Mouse (Mus musculus): ENCODE data around the gene Scamp2.

Scamp2 gene

DNA sequence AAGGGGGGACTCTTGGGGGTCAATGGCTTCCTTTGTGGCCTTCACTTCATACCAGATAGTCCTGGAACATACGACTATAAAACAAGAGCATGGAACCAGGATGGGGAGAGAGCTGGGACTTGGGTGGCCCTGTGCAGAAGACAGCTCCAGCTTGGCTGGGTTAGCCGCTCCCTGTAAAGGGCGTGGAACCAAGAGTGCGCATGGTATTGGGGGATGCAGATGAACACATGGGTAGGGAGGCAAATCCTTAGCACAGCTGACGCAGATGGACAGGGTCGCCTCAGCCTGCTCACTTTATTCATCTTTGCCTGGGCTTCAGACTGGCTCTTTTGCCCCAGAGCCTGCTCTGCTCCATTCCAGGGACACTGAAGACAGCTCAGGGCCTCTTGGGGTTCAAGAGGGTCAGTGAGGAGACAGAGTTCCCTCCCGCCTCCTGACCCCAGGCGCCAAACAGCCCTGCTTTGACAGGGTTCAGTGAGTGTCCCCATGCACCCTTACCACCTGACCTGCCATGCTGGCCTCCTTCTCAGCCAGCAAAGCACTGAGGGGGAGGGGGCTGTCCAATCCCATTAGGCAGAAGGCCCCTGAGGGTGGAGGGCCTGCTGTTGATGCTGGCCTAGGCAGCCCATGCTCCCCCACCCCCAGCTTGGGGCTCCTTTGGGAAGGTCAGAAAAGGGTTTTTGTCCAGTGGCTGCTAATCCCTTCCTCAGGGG, 38.3 kb downstream of the Scamp2 start:
- no peak for DNase-seq

DNA sequence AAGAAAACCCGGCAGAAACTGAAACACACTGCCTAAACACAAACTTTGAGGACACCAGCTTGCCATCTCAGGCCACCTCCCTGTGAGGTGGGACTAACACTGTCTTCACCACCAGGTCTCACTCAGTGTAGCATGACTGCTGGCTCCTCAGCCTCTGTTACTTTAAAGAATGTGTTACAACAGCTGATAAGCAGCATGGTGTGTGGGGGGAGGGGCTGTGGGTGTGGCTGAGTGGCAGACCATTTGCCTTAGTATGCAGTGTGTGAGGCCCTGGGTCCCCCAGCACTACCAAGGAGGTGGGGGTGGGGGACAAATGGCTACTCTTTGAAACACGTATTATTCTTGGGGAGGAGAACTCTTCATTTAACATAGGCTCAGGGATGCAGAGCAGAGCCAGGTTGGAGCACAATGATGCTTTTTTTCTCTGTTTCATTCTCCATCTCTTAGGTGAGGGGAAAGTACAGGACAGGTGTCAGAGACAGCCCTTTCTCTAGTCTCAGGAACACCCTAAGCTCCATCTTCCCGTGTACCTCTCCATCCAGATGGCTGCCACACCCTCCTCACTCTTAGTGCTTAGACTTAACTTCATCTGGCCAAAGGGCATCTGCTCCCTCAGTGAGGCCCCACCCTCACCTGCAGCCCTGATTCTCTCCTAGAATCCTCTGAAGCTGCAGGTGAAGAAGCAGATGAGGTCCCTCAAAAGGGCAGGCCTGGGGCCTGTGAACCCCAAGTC, 40.0 kb downstream of the Scamp2 start:
- DNase-seq = peak; percentile 32

GRCm38 (mm10) chr9:57601353-57601706, 40.6 kb downstream of the Scamp2 start:
- no peak for DNase-seq

DNA sequence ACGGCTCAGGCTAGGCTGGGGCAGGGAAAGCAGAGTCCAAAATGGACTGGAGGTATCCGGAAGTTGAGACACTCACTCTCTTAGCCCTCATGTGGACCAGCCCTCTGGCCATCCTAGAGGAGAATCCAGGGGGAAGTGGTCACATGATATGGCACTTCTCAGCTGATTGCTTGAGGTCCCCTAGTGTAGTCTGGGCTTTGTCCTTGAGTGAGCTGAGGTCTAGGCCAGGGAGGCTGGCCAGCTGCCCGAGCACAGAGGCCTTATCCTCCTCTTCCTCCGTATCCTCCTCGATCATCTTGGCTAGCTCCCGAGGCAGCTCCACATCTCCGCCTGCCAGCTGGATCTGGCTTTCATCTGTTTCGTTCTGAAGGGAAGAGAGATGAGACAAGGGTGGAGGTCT, 41.4 kb downstream of the Scamp2 start:
- no peak for DNase-seq

- no peak for DNase-seq
Measured at GRCm38 (mm10) chr9:57604875-57605274, 44.1 kb downstream of the Scamp2 start.

- DNase-seq = no peak
Measured at GRCm38 (mm10) chr9:57605503-57605902, 44.8 kb downstream of the Scamp2 start.

GRCm38 (mm10) chr9:57606139-57606851, 45.6 kb downstream of the Scamp2 start, which contains the start of gene Cplx3:
Gene Cplx3 (minus strand): TSS chr9:57606281.
- DNase-seq = peak; percentile 78

GRCm38 (mm10) chr9:57609803-57610202, 49.1 kb downstream of the Scamp2 start:
- DNase-seq = no peak

DNA sequence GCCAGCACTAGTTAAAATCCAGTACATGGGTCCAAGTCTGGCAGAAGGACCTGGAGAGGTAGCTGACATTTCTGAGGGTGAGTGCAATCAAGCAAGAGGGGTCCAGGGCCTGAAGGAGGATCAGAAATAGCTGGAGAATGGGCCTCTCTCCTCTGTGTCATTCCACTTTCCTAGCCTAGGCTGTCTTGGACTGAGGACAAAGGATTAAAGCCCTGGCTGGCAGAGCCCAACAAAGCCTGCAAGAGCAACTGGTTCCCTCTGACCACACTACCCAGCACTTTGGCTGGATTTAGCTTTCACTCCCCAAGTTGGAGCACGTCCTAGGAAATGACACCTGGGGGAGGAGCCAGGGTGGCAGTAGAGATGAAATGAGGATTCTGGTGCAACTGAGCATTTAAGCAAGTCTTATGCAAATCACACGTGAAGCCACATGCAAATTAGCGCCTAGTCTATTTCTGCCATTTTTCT, 49.6 kb downstream of the Scamp2 start:
- no peak for DNase-seq

GRCm38 (mm10) chr9:57612587-57612986, 51.8 kb downstream of the Scamp2 start:
- DNase-seq = no peak

DNA sequence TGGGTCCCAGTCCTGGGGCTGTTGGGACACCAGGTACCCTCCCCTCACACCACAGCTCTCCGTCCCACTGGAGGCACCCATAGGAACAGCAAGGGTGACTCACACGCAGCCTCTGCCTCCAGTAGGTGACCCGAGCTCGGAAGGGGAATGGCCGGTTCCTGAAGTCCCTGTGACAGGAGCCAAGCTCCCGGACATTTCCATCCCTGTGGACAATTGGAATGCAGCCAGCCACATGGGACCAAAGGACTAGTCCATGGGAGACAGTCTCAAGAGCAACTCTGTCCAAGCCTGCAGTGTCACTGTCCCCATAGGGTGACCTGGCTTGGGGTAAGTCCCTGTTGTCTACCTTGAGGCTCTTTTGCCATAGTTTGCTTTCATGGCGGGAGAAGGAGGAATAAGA, 53.2 kb downstream of the Scamp2 start:
- DNase-seq = no peak

DNA sequence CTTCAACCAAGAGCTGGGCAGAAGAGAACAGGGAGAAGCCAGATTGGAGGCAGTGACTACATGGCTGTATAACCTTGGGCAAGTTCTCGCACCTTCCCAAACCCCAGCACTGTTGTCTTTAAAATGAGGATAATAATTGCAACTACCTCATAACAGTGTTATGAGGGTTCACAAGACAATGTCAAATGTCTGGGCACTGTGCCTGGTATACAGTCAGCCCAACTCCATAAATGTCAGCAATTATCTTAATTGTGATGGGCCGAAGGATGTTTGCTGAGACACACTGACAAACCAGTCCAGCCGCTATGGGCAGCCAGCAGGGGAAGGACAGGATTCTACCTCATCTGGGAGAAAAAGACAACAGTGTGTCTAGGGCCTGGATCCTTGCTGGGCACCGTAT, 54.0 kb downstream of the Scamp2 start:
- no peak for DNase-seq

GRCm38 (mm10) chr9:57617556-57618169, 56.9 kb downstream of the Scamp2 start:
- peak; percentile 38 for DNase-seq

- DNase-seq = no peak
Measured at GRCm38 (mm10) chr9:57618854-57619253, 58.1 kb downstream of the Scamp2 start.

DNA sequence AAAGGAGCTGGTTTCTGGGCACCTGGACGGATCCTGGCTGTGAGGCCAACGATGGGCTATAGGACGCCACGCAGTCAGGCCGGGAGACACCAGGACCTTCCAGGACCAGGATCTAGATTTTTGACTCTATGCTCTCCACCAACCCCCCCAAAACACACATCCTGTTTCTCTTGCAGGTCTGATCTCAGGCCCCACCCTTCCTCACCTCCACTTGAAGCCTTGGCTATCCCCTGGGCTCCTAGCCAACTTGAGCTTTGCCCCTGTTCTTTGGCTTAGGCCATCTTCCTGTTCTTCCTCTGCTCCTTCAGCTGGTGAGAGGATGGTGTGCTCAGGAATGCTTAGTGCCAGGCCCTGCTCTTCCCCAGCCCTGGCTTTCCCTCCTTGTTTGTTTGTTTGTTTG, 59.9 kb downstream of the Scamp2 start, which contains the start of gene Lman1l:
Gene Lman1l, minus strand, starts transcription at position 101 of the 400 bp plus-strand sequence.
- DNase-seq = no peak

- DNase-seq = no peak
Measured at GRCm38 (mm10) chr9:57624295-57624694, 63.6 kb downstream of the Scamp2 start.

DNA sequence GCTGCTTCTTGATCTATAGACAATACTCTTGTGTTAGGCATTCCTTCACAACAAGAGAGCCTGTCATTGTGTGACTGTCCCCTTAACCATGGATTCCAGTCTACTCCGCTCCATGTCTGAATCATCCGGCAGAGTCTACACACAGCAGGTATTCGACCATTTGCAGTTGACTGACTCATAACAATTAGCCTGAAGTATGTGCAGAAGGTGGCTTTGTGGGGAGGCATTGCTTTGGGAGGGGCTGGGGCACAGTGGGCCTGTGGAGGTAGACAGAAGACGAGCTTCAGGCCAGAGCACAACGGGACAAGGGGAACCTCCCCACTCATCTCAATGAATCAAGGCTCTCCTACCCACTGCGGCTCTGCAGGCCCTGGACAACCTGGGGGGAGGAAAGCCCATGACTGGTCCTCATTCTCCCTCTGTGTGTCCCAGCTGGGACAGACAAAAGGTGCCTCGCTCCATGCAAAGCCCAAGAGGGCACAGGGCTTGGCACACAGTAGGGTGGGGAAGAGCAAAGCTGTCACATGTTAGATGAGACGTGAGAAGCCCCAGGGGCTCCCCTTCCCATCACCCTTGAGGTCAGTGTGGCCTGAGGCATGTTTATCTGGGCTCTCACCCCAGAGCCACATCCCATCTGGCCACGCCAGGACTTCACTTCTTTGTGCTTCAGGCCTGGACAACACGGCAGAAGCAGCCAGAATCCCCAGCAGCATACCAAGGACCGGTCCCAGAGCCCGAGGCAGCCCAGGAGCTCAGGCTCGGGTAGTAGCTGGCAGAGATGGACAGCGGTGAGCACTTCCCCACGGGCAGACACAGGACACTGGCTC, 65.1 kb downstream of the Scamp2 start:
- DNase-seq = no peak

DNA sequence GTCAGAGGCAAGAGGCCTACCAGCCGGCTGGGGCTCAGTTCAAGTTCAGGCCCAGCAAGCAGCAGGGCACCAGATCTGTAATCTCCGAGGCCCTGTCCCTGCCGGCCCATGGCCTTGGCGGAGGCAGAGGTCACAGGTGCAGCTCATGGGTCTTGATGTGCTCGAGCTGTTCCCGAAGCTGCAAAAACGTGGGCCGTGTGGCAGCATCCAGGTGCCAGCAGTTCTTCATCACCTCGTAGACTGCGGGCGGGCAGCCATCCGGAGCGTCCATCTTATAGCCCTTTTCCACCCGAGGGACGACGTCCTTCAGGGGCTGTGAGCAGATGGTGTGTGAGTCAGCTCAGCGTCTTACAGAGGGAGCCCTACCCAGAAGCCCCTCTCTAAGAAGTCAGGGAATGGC, 66.4 kb downstream of the Scamp2 start:
- DNase-seq = peak; percentile 16

- no peak for DNase-seq
Measured at GRCm38 (mm10) chr9:57627892-57628291, 67.1 kb downstream of the Scamp2 start.

DNA sequence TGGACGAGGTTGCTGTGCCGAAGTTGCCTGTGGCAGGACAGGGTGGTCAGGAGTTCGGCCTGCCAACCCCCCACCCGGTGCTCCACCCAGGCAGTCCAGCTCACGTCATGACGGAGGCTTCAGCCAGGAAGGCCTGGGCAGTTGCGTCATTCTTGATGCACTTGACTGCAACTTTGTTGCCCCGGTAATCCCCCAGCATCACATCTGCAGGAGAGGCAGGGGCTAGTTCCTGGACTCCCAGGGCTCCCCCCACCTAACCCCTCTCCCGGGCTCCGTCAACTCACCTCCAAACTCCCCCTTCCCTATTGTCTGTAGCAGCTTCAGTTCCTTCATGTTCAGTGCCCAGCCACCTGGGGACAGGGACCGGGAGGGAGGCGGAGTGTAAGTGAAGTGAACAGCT, 68.0 kb downstream of the Scamp2 start:
- no peak for DNase-seq

DNA sequence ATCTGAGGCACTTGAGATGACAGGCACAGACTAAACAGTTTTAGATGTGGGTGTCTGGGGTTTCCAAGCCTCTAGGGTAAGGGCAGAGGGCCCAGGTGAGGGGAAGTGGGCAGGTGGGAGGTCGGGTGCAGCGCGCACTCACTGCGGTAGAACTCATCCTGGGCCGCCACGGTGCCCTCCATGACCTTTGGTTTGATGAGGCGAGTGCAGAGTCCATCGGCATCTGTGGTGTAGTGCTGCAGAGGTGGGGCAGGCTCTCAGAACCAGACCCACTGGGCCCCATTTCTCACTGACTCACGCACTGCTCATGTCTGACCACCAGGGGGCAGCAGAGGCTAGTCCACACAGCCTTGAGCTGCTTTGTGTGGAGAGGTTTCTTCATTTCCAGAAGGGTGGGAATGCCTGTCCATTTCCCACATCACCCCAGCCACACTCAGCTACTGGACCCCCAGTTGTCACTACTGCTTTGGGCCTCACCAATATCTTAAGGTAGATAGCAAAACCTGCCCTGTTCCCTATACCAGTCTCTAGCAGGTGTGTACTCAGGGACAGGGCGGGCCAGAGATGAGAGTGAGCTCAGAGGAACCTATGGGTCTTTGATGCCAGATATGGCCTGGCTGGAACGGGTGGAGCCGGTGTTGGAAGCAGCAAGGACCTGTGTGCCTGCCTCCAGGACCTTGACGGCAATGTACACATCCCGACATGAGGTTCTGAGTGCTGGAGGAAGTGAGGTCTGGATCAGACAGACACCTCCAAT, 68.6 kb downstream of the Scamp2 start:
- DNase-seq = peak; percentile 87
